Mouse (Mus musculus) R1 (cell line): Measurements from ENCODE around the gene Dennd4a.

Source experiments
- DNase-seq: peaks from one replicate; pipeline ENCODE4 v3.0.0-alpha.2; 2018; ENCODE audit warnings: low read depth, low spot score

Dennd4a gene

GRCm38 (mm10) chr9:64790673-64791660 lies 20.2 kb upstream of the Dennd4a start:
- no peak for DNase-seq

DNA sequence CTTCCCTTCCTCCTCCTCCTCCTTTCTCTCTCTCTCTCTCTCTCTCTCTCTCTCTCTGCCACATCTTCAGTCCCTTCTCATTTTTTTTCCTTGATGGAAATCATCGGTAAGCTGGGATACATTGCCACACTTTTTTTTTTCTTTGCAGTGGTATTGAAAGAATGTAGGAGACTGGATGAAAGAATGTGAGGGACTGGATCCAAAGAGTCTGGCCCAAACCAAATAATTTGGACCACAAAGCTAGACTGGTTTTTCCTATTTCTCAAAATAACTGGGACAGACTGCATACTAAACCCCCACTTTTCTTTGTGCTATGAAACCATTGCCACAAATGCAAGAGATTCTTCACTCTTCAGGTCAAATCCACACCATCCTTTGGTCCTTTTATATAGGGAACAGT lies 19.5 kb upstream of the Dennd4a start:
- no peak for DNase-seq

GRCm38 (mm10) chr9:64792379-64793274 lies 18.5 kb upstream of the Dennd4a start:
- DNase-seq: no peak

- no peak for DNase-seq
Observed at GRCm38 (mm10) chr9:64793275-64793590, 17.9 kb upstream of the Dennd4a start.

GRCm38 (mm10) chr9:64793794-64794193 lies 17.3 kb upstream of the Dennd4a start:
- no peak for DNase-seq

DNA sequence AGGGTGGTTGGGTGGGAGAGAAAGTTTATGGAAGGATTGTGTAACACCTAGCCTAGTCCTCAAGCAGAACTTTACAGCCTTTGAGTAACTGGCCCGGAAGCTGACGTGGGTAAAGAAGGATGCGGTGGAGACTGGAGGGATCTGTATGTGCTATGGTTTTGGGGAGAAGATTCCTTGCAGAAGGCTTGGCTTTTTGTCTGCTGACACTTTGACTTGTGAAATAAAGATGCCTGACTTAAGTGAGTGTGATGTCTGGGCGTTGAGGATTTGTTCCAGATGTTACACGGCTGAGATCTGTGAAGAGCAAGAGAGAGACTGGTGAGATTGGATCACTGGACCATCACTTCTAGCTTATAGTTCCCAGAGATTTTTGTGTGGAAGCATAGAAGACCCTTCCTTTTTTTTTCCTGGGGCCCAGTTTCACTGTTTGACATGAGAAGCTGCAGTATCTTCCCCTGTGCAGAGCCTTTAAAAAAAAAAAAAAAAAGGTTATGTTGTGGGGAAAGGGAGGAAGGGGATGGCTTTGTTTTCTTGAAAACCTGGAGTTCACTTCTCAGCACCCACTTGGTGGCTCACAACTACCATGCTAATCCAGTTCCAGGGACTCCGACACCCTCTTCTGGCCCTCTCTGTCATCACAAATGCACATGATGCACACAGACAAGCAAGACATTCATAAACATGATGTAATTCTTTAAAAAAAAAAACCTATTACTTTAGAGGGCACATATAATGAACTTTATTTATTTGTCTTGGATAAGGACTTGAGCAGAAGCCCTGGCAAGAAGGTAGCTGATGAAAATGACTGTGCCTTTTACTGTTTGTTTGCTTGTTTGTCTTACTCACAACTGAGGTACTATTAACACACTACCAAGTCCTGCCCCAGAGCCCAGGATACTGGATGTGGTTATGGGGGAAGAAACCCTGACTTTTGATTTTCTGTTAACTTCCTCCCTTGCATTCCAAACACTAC lies 16.4 kb upstream of the Dennd4a start:
- no peak for DNase-seq

GRCm38 (mm10) chr9:64795846-64796615 lies 15.1 kb upstream of the Dennd4a start:
- no peak for DNase-seq

DNA sequence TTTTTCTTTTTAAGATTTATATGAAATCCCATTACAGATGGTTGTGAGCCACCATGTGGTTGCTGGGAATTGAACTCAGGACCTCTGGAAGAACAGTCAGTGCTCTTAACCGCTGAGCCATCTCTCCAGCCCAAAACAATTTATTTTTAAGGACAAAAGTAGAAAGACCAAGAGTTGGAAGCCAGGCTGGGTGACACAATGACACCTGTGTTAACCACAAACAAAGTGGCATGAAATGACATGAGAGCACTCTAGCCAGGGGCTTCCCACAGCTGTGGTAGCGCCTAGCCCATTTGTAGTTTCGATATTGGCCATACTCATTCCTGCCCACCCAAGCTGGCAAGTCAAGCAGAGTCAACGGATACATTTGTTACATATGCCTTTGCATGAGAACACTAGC lies 13.7 kb upstream of the Dennd4a start:
- DNase-seq: no peak

- DNase-seq: no peak
Observed at GRCm38 (mm10) chr9:64798099-64798498, 13.0 kb upstream of the Dennd4a start.

- DNase-seq: no peak
Observed at GRCm38 (mm10) chr9:64798859-64799258, 12.3 kb upstream of the Dennd4a start.

DNA sequence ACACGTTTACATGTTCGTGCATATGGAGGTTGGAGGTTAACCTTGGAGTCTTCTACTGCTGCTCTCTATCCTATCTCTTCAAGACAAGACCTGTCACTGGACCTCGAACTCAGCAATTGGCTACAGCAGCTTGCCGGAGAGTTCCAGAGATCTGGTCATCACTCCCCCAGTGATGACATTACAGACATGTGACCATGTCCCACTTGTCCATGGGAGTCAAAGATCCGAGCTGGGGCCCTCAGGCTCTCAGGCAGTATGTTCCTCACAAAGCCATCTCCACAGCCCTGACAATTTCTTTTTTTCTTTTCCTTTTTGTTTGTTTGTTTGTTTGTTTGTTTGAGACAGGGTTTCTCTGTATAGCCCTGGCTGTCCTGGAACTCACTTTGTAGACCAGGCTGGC lies 11.6 kb upstream of the Dennd4a start:
- no peak for DNase-seq

DNA sequence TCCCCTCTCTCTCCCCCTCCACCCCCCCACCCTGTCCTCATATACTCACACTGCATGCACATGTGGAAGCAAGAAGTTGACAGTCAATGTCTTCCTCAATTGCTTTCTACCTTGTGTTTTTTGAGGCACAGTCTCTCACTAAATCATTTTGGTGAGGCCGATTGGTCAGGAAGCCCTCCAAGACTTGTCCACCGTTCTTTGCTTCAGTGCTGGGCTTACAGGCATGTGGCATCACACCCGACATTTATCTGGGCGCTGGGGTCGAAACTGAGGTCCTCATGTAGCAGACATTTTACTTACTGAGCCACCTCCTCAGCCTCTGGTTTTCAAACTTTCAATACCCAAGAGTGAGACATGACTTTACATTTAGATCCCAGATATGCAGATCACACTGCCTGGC lies 8.6 kb upstream of the Dennd4a start:
- DNase-seq: no peak

DNA sequence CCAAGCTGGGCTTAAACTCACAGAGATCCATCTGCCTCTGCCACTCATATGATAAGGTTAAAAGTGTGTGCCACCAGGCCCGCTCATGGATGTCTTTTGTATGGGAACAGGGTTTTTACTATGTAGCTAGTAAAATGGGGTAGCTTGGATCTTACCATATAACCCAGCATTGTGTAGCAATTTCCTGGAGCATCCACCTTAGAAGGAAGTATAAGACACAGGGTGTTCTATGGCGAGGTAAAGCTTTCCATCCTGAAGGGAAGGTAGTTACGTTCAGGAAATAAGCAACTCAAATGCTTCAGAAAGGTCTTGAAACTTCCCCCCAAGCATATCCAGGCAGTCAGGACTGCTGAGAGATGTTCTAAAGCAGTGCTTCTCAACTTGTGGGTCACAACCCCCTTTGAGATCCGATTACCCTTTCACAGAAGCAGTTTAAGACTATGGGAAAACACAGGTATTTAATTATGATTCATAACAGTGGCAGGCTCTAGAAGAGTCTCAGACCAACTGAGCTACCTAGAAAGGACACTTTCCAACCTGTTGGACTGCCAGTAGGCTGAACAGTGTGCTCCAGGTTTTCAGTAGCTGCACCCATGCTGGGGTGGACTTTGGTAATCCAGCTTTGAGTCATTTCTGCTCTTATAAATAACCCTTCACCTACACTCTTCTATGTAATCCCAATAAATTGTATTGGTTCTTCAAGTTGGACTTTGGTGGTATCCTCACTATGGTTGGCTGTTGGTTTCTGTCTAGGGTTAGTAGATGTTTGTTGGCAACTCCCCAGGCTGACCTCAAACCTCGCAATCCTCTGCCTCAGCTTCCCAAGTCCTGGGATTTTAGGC lies 7.5 kb upstream of the Dennd4a start:
- DNase-seq: no peak

DNA sequence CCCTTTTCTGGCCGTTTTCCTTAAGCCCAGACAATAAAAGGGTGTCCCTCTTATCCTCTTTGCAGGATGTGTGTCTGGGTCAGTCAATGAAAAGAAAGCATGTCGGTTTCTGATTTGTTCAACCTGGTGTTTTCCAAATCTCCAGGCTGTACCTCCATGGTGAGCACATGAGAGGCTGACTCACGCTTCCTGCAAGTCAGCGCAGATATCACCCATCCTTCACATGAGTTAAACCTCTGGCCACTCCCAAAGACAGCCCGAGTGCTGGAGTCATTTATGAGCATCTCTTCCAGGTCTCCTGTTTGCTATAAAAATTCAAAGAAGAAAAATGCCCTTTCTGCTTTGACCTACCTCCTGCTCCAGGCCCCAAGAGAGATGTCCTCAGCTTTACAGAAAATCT lies 5.3 kb upstream of the Dennd4a start:
- no peak for DNase-seq

DNA sequence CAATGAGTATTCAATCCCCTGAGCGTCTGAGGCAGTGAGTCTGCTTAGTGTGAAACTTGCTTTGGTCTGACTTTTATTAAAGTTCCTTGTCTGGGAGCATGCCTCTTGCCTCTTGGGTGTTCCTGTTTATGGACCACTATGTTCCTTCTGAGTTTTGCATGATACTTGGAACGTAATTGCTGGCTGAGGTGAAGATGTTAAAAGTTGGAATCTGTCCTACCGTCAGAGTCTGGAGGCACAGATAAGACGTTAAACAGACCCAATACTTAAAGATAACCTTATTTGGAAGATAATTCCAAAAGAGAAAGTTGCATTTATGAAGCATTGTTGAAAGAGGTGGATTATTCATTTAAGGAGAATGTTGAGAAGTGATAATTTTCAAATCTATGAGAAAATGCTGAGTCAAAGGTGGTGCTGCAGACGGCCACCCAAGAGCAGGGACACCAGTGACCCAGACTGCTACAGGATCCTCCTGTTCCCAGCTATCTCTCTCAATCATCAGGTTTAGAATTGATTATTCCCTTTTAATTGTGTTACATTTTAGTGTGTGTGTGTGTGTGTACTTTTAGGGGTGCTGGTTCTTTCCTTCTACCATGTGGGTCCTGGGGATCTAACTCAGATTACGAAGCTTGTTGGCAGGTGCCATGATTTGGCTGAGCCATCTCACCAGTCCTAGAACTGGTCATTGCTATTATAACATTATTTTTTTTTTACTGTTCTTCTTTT lies 4.6 kb upstream of the Dennd4a start:
- no peak for DNase-seq

DNA sequence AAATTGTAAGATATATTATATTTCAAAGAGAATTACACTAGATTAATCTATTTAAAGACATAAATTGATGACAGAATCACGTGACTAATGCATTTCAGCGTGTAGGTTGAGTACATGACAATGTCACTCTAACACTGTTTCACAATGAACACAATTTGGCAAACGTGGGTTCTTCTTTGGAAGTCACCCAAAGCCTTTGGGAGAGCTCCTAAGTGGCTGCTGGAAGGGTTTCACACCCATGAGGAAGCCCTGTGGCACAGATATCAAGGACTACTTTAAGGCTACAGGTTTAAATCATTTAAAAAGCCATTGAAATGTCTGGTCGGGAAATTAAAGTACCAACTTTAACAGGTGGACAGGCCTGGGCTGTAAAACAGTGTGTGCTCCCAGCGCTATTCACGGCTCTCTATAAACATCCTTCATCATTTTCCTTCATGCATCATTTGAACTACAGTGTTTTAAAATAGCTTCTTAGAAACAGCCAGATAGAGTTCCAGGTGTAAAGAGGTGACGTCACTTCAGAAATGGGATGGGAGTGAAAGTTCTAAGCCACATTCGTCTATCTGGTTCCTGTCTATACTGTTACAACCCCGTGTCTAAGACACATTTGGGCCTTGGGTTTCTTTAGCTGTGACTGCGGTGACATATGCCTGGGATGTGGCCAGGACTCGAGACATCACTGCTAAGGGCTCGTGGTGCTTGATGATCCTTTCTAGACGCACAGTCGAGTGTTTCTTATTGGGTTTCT lies 3.9 kb upstream of the Dennd4a start:
- DNase-seq: no peak

DNA sequence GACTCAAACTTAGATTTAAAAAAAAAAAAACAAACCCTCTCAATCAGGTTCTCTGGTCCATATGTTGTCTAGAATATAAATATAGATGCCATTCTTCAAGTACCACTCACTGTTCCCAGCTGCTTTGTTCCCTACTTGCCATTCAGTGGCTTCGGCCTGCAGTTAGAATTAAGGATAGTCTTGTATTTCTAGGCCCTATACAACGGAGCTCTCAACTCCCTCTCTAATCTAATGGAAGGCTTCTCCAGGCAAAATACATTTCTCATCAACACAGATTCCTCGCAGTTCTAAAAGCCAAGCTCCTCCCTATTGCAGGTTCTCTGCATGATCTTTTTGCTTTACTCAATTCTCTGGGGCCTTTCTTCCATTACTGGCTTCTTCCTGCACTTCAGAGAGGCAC lies 1.3 kb upstream of the Dennd4a start:
- no peak for DNase-seq
